12 mouse cellular contexts compared by ENCODE assay signal in genomic region chr12:95466502-95467490, GRCm38 (mm10).
DNase-seq lines count a peak whose midpoint lies in the region; ATAC-seq and TF ChIP-seq lines count a peak whose summit lies in the region.
"Had no signal": no experiment of that assay in that cellular context is flagged by ENCODE, and none has a peak within 500 bp of the region (broad histone marks: within the 10 kb centered on the region; RNA-seq: fewer than 3 reads in every experiment).

No protein-coding gene starts in this region.

- H3K4me2 ChIP-seq in embryonic facial prominence, embryonic 12.5 days (replicated peaks) = peak overlapping the region; percentile 30
- peak overlapping the region; percentile 27; the same call in 1 of the 2 replicates for H3K4me2 ChIP-seq in limb, embryonic 11.5 days (ENCODE audit: low read depth, severe bottlenecking)
- no peak overlapping the region for H3K4me2 ChIP-seq in heart, embryonic 12.5 days
- H3K4me2 ChIP-seq: heart, embryonic 13.5 days; liver, embryonic 13.5 days had no signal

- no peak for ATAC-seq in embryonic facial prominence, embryonic 12.5 days (ENCODE audit: insufficient number of reproducible peaks, insufficient read depth, low FRiP score, low TSS enrichment)
- ATAC-seq in limb, embryonic 11.5 days (ENCODE audit: insufficient number of reproducible peaks, low FRiP score, low TSS enrichment, low read depth) = peak; percentile 50; the same call in 1 of the 2 replicates
- ATAC-seq in heart, embryonic 12.5 days (ENCODE audit: insufficient number of reproducible peaks, low FRiP score) = no peak

- WGBS in embryonic facial prominence, embryonic 12.5 days = 14% methylated on average over 12 of the region's 12 CpGs
- WGBS in limb, embryonic 11.5 days = 18% methylated on average over 12 of the region's 12 CpGs
- WGBS in heart, embryonic 12.5 days = 75% methylated on average over 12 of the region's 12 CpGs

- no peaks in the 10 kb centered on the region for H3K27me3 ChIP-seq in C2C12 (ENCODE audit: control insufficient read depth, insufficient read depth, insufficient read length)
- H3K27me3 ChIP-seq in embryonic facial prominence, embryonic 12.5 days = no peaks in the 10 kb centered on the region
- H3K27me3 ChIP-seq in limb, embryonic 11.5 days (ENCODE audit: control insufficient read depth, insufficient read depth, low read length) = no peaks in the 10 kb centered on the region
- H3K27me3 ChIP-seq in heart, embryonic 12.5 days (replicated peaks) = no peaks in the 10 kb centered on the region
- H3K27me3 ChIP-seq: heart, embryonic 13.5 days; liver, embryonic 13.5 days; megakaryocyte, embryonic 14.5 days had no signal

- no peak overlapping the region for H3K27ac ChIP-seq in embryonic facial prominence, embryonic 12.5 days
- no peak overlapping the region for H3K27ac ChIP-seq in limb, embryonic 11.5 days (replicated peaks; ENCODE audit: low read depth, low read length)
- no peak overlapping the region for H3K27ac ChIP-seq in heart, embryonic 12.5 days (ENCODE audit: poor library complexity, severe bottlenecking)
- H3K27ac ChIP-seq: heart, embryonic 13.5 days; liver, embryonic 13.5 days had no signal

- no peaks in the 10 kb centered on the region for H3K9me3 ChIP-seq in embryonic facial prominence, embryonic 12.5 days
- H3K9me3 ChIP-seq in limb, embryonic 11.5 days (ENCODE audit: control insufficient read depth, low read length) = no peaks in the 10 kb centered on the region
- no peaks in the 10 kb centered on the region for H3K9me3 ChIP-seq in heart, embryonic 12.5 days (replicated peaks)
- H3K9me3 ChIP-seq: heart, embryonic 13.5 days; liver, embryonic 13.5 days; megakaryocyte, embryonic 14.5 days had no signal

- H3K9ac ChIP-seq in embryonic facial prominence, embryonic 12.5 days = no peak overlapping the region
- no peak overlapping the region for H3K9ac ChIP-seq in limb, embryonic 11.5 days (ENCODE audit: low read length)
- H3K9ac ChIP-seq in heart, embryonic 12.5 days = no peak overlapping the region
- H3K9ac ChIP-seq: heart, embryonic 13.5 days; liver, embryonic 13.5 days had no signal

- H3K79me3 ChIP-seq in C2C12 (ENCODE audit: low read depth) = no peaks in the 10 kb centered on the region

- H3K4me3 ChIP-seq in C2C12 (ENCODE audit: insufficient read depth, poor library complexity, severe bottlenecking) = no peak overlapping the region
- H3K4me3 ChIP-seq in embryonic facial prominence, embryonic 12.5 days = no peak overlapping the region
- H3K4me3 ChIP-seq in limb, embryonic 11.5 days (ENCODE audit: low read depth, low read length) = no peak overlapping the region
- no peak overlapping the region for H3K4me3 ChIP-seq in heart, embryonic 12.5 days
- H3K4me3 ChIP-seq: heart, embryonic 13.5 days; liver, embryonic 13.5 days; megakaryocyte, embryonic 14.5 days had no signal

- H3K36me3 ChIP-seq in C2C12 (ENCODE audit: control insufficient read depth, insufficient read depth) = no peaks in the 10 kb centered on the region
- no peaks in the 10 kb centered on the region for H3K36me3 ChIP-seq in embryonic facial prominence, embryonic 12.5 days
- no peaks in the 10 kb centered on the region for H3K36me3 ChIP-seq in limb, embryonic 11.5 days (ENCODE audit: control insufficient read depth, insufficient read depth, low read length)
- H3K36me3 ChIP-seq in heart, embryonic 12.5 days = no peaks in the 10 kb centered on the region
- H3K36me3 ChIP-seq: G1E; heart, embryonic 13.5 days; liver, embryonic 13.5 days had no signal

- no peak for TF ChIP-seq CTCF in C2C12 (IDR thresholded peaks at IDR 0.05; ENCODE audit: control insufficient read depth, insufficient read depth, insufficient read length)

- H3K79me2 ChIP-seq in C2C12 (ENCODE audit: control insufficient read depth, insufficient read depth) = no peaks in the 10 kb centered on the region

- H3K4me1 ChIP-seq in embryonic facial prominence, embryonic 12.5 days = peaks cover 4% of the 10 kb centered on the region; the same call in 1 of the 2 replicates
- H3K4me1 ChIP-seq in limb, embryonic 11.5 days (ENCODE audit: control insufficient read depth, insufficient read depth, low read length) = peaks cover 5% of the 10 kb centered on the region; the same call in 1 of the 2 replicates
- H3K4me1 ChIP-seq in heart, embryonic 12.5 days (replicated peaks) = no peaks in the 10 kb centered on the region
- H3K4me1 ChIP-seq: heart, embryonic 13.5 days; liver, embryonic 13.5 days; megakaryocyte, embryonic 14.5 days had no signal

- H3ac ChIP-seq in C2C12 (ENCODE audit: control insufficient read depth, insufficient read length, low read depth) = no peak overlapping the region

- peak; percentile 72 for DNase-seq in 3T3-L1 (ENCODE audit: low read depth, low spot score)
- peak; percentile 30 for DNase-seq in limb, embryonic 11.5 days (ENCODE audit: low spot score)
- DNase-seq in gastrocnemius, postnatal 4 days (ENCODE audit: low spot score in 2 of 2) = no peak
- DNase-seq in spleen, adult 18-20 months = no peak
- DNase-seq: kidney, adult 11 months; liver, embryonic 13.5 days had no signal

TF ChIP-seq in C2C12, 6 proteins besides CTCF, POLR2A, EP300 and RAD21:
- TF ChIP-seq USF1 (IDR thresholded peaks at IDR 0.05; ENCODE audit: low read depth) (no peak), MAX (IDR thresholded peaks at IDR 0.05) (no peak), FOSL1 (IDR thresholded peaks at IDR 0.05; ENCODE audit: insufficient read depth, low read length, poor library complexity, severe bottlenecking) (no peak), CEBPB (IDR thresholded peaks at IDR 0.05; ENCODE audit: low read depth) (peak; percentile 90), MYOG (IDR thresholded peaks at IDR 0.05; ENCODE audit: control insufficient read depth, extremely low read depth, insufficient read length) (no peak)

Comparison
In these comparisons a context has a peak if more than half of its experiments do, and no peak if none do; other contexts are left out.
1. DNase-seq: peak in 3T3-L1 (single experiment) and limb, embryonic 11.5 days (single experiment); none in gastrocnemius, postnatal 4 days (0 of 2) and spleen, adult 18-20 months (0 of 2).